Mouse (Mus musculus): ENCODE measurements at regions not wholly inside any gene's neighbourhood (a gene's known extent, or its start where the extent isn't known, plus 50 kb on each side); places are given as distances from the start of the nearest gene placed in this dataset.

DNA sequence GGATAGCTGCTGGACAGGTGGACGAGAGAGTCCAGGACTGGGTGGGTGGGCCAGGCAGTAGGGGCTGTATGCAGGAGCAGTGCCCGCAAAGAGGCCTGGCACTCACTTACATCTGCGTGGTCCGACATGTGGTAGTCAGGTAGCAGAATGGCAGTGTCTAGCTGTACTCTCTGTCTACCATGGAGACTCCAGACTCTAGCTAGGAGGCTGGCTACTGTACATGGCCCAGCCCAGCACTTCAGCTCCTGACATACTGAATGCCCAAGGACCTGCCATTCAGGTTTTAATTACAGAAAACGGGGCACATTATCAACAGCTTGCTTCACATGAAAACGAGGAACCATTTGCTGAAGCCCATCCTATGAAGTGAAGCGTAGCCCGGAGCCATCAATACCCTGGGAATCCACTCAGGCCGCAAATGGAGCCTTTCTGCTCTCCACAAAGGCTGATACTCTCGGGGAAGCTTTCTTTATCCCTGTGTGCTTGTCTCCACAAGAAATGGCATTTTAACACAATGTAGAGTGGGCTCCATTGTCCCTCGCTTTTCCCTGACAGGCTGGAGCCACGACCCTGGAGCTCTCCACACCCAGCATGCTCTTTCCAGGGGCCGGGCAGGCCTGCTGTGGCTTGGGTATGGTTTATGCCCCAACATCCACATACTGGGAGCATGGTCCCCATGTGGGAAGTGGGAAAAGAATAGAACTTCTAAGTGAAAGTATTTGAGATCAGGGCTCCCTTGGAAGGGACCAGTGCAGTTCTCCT, 110.6 kb upstream of the A530016L24Rik start:
- TF ChIP-seq MAFK (IDR thresholded peaks at IDR 0.05; ENCODE audit: insufficient read depth, low read depth, low read length) (no peak), HCFC1 (IDR thresholded peaks at IDR 0.05; ENCODE audit: borderline replicate concordance, insufficient read depth, low read length) (no peak), ZC3H11A (IDR thresholded peaks at IDR 0.05; ENCODE audit: borderline replicate concordance, low read depth, low read length) (no peak), ZNF384 (IDR thresholded peaks at IDR 0.05; ENCODE audit: low read depth, low read length) (no peak), CHD2 (IDR thresholded peaks at IDR 0.05; ENCODE audit: low read depth, low read length) (no peak)
- no peak overlapping the region for H3K4me3 ChIP-seq (ENCODE audit: insufficient read depth in 1 of 2, low read depth in 1 of 2, low read length in 2 of 2, poor library complexity in 1 of 2, severe bottlenecking in 1 of 2)
- no peak for DNase-seq (ENCODE audit: low read depth, low spot score)
- no peak overlapping the region for H3K27ac ChIP-seq (ENCODE audit: insufficient read depth, low read depth, low read length, poor library complexity, severe bottlenecking)
- no peaks in the 10 kb centered on the region for H3K36me3 ChIP-seq (ENCODE audit: control insufficient read depth, insufficient read depth, low read length, poor library complexity, severe bottlenecking)
- in situ Hi-C loops (cut with MboI; ENCODE audit: low sequenced_read_pairs in 2 of 2, unreplicated experiment in 2 of 2): no loop called here
- no peaks in the 10 kb centered on the region for H3K9me3 ChIP-seq (ENCODE audit: control insufficient read depth, insufficient read depth, low read depth, low read length)
- H3K4me1 ChIP-seq (ENCODE audit: control insufficient read depth in 2 of 2, insufficient read depth in 2 of 2, low read length in 2 of 2, poor library complexity in 1 of 2): no peaks in the 10 kb centered on the region
- no peak overlapping the region for H3K9ac ChIP-seq (ENCODE audit: insufficient read depth, low read depth, low read length, poor library complexity, severe bottlenecking)

DNA sequence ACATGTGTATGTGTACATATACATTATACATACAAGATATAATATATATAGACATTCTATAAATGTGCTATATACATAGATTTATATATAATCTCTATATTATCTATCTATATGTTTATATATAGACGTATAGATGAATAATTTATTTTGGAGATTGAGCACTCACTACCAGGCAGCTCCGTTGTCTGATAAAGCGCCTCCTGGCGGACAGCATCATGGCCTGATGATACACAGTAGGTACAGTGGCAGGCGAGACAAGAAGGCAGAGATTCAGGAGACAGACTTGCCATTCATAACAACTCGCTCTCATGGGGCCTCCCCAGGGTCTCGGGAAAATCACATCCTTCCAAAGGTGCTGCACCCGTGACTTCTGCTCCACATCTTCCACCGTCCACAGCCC, 101.4 kb upstream of the A530016L24Rik start:
- TF ChIP-seq HCFC1 (IDR thresholded peaks at IDR 0.05; ENCODE audit: borderline replicate concordance, insufficient read depth, low read length) (no peak), ZC3H11A (IDR thresholded peaks at IDR 0.05; ENCODE audit: borderline replicate concordance, low read depth, low read length) (no peak)
- Histone ChIP-seq H3K36me3 (ENCODE audit: control insufficient read depth, insufficient read depth, low read length, poor library complexity, severe bottlenecking) (no peaks in the 10 kb centered on the region), H3K9ac (ENCODE audit: insufficient read depth, low read depth, low read length, poor library complexity, severe bottlenecking) (no peak overlapping the region), H3K27ac (ENCODE audit: insufficient read depth, low read depth, low read length, poor library complexity, severe bottlenecking) (no peak overlapping the region), H3K4me3 (ENCODE audit: insufficient read depth in 1 of 2, low read depth in 1 of 2, low read length in 2 of 2, poor library complexity in 1 of 2, severe bottlenecking in 1 of 2) (no peak overlapping the region), H3K9me3 (ENCODE audit: control insufficient read depth, insufficient read depth, low read depth, low read length) (no peaks in the 10 kb centered on the region), H3K4me1 (ENCODE audit: control insufficient read depth in 2 of 2, insufficient read depth in 2 of 2, low read length in 2 of 2, poor library complexity in 1 of 2) (no peaks in the 10 kb centered on the region)
- no peak for DNase-seq (ENCODE audit: low read depth, low spot score)
- in situ Hi-C loops (cut with MboI; ENCODE audit: low sequenced_read_pairs in 2 of 2, unreplicated experiment in 2 of 2): no loop called here

DNA sequence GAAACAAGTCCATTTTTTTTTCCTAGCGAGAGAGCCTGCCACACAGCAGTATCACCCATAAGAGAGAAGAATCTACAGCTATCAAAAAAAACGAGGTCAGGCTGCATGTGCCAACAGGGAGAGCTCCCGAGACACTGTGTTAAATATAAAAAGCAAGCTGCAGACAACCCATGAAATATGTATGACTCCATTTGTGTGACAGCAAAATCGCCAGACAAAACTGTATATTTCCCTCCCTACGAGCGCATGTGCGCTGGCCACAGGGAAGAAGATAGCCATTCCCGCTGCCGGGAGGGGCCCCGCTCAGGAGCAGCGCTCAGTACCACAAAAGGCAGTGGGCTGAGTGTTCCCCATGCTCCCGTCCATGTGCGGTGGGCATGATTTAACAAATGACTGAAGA, 93.3 kb upstream of the A530016L24Rik start:
- DNase-seq (ENCODE audit: low read depth, low spot score): no peak
- Histone ChIP-seq H3K9me3 (ENCODE audit: control insufficient read depth, insufficient read depth, low read depth, low read length) (no peaks in the 10 kb centered on the region), H3K36me3 (ENCODE audit: control insufficient read depth, insufficient read depth, low read length, poor library complexity, severe bottlenecking) (no peaks in the 10 kb centered on the region), H3K9ac (ENCODE audit: insufficient read depth, low read depth, low read length, poor library complexity, severe bottlenecking) (no peak overlapping the region), H3K27ac (ENCODE audit: insufficient read depth, low read depth, low read length, poor library complexity, severe bottlenecking) (no peak overlapping the region), H3K4me1 (ENCODE audit: control insufficient read depth in 2 of 2, insufficient read depth in 2 of 2, low read length in 2 of 2, poor library complexity in 1 of 2) (no peaks in the 10 kb centered on the region), H3K4me3 (ENCODE audit: insufficient read depth in 1 of 2, low read depth in 1 of 2, low read length in 2 of 2, poor library complexity in 1 of 2, severe bottlenecking in 1 of 2) (no peak overlapping the region)
- TF ChIP-seq ZC3H11A (IDR thresholded peaks at IDR 0.05; ENCODE audit: borderline replicate concordance, low read depth, low read length): no peak
- TF ChIP-seq ZNF384 (IDR thresholded peaks at IDR 0.05; ENCODE audit: low read depth, low read length): no peak
- TF ChIP-seq CHD2 (IDR thresholded peaks at IDR 0.05; ENCODE audit: low read depth, low read length): no peak
- TF ChIP-seq MAFK (IDR thresholded peaks at IDR 0.05; ENCODE audit: insufficient read depth, low read depth, low read length): no peak
- TF ChIP-seq HCFC1 (IDR thresholded peaks at IDR 0.05; ENCODE audit: borderline replicate concordance, insufficient read depth, low read length): no peak
- in situ Hi-C loops (cut with MboI; ENCODE audit: low sequenced_read_pairs in 2 of 2, unreplicated experiment in 2 of 2): no loop called here

DNA sequence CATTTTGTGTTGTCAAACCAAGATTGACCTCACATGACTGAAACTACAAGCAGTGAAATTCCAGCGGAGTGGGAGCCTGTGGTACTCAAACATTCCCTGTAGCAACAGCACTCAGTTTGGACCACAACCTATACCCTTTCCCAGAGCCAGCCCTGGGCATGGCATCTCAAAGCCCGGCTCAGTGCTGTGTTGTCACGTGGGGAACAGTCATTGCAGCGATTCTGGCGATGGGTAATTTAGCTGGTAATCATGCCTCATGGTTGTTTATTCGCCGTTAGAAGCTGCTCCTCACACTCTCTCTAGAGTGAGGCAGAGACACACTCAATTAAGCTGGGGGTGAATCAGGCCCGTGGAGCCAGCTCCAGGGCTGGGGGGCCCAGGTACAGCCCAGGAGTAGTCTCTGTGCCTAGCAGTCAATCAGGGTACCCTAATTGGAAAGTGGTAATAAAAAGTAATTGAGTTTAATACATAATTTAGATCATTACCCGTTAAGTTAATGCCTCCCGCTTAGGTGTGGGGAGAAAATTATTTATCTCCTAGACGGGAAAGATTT, 85.5 kb upstream of the A530016L24Rik start:
- no peak overlapping the region for H3K27ac ChIP-seq (ENCODE audit: insufficient read depth, low read depth, low read length, poor library complexity, severe bottlenecking)
- no peak for TF ChIP-seq MAFK (IDR thresholded peaks at IDR 0.05; ENCODE audit: insufficient read depth, low read depth, low read length)
- no peak for TF ChIP-seq CHD2 (IDR thresholded peaks at IDR 0.05; ENCODE audit: low read depth, low read length)
- TF ChIP-seq ZC3H11A (IDR thresholded peaks at IDR 0.05; ENCODE audit: borderline replicate concordance, low read depth, low read length): no peak
- TF ChIP-seq ZNF384 (IDR thresholded peaks at IDR 0.05; ENCODE audit: low read depth, low read length): no peak
- TF ChIP-seq HCFC1 (IDR thresholded peaks at IDR 0.05; ENCODE audit: borderline replicate concordance, insufficient read depth, low read length): no peak
- H3K36me3 ChIP-seq (ENCODE audit: control insufficient read depth, insufficient read depth, low read length, poor library complexity, severe bottlenecking): no peaks in the 10 kb centered on the region
- no peaks in the 10 kb centered on the region for H3K4me1 ChIP-seq (ENCODE audit: control insufficient read depth in 2 of 2, insufficient read depth in 2 of 2, low read length in 2 of 2, poor library complexity in 1 of 2)
- no peak overlapping the region for H3K4me3 ChIP-seq (ENCODE audit: insufficient read depth in 1 of 2, low read depth in 1 of 2, low read length in 2 of 2, poor library complexity in 1 of 2, severe bottlenecking in 1 of 2)
- H3K9ac ChIP-seq (ENCODE audit: insufficient read depth, low read depth, low read length, poor library complexity, severe bottlenecking): no peak overlapping the region
- H3K9me3 ChIP-seq (ENCODE audit: control insufficient read depth, insufficient read depth, low read depth, low read length): no peaks in the 10 kb centered on the region
- no peak for DNase-seq (ENCODE audit: low read depth, low spot score)
- in situ Hi-C loops (cut with MboI; ENCODE audit: low sequenced_read_pairs in 2 of 2, unreplicated experiment in 2 of 2): no loop called here

Data from ES-E14 (cell line).